Mouse (Mus musculus) CH12.LX (cell line): Measurements from ENCODE around the gene Ndufa6. TPM values are rescaled to one million over a fixed set of nuclear protein-coding genes. Genes with fewer than 3 reads are reported as not detected.

ENCODE experiments used
- DNase-seq: peaks from one replicate; pipeline ENCODE4 v3.0.0-alpha.2; 2013; ENCODE audit errors: extremely low read depth
- H3K27ac ChIP-seq: 2 replicates; pipeline ENCODE4 v1.5.1; 2012; ENCODE audit warnings: low read depth, mild to moderate bottlenecking, control low read depth, moderate library complexity; ENCODE audit not compliant: insufficient read depth
- H3K27me3 ChIP-seq: replicated peaks from 2 replicates; pipeline ENCODE3; 2012; ENCODE audit warnings: inconsistent platforms
- H3K36me3 ChIP-seq, 2 experiments: replicated peaks in 1 of 2; 2 replicates each; pipeline versions ENCODE3 to v1.6.1; 2012; ENCODE audit warnings: inconsistent platforms in 1 of 2, low read length in 1 of 2, mild to moderate bottlenecking in 1 of 2, mixed read lengths in 1 of 2, moderate library complexity in 1 of 2; ENCODE audit not compliant: control insufficient read depth in 1 of 2, insufficient read depth in 1 of 2
- H3K4me1 ChIP-seq, 2 experiments: 2 replicates each; pipeline ENCODE4 v1.6.1; 2012; ENCODE audit warnings: inconsistent platforms in 1 of 2, moderate library complexity in 1 of 2; ENCODE audit not compliant: insufficient read depth in 2 of 2, control insufficient read depth in 1 of 2
- H3K4me2 ChIP-seq: 2 replicates; pipeline ENCODE4 v1.6.1; 2012; ENCODE audit warnings: low read depth, mild to moderate bottlenecking, control low read depth; ENCODE audit not compliant: poor library complexity, insufficient read depth, severe bottlenecking
- H3K4me3 ChIP-seq, 3 experiments: fragments of 150-350 bp in 1 of 3; sonication (generic) in 1 of 3; replicated peaks in 1 of 3; 2 replicates each; pipeline versions ENCODE3 to v1.5.1; 2011 to 2012; ENCODE audit warnings: low read depth in 2 of 3, low read length in 2 of 3, mild to moderate bottlenecking in 2 of 3, moderate library complexity in 2 of 3, control low read depth in 1 of 3, improper control_type of control experiment in 1 of 3, inconsistent platforms in 1 of 3, mixed read lengths in 1 of 3; ENCODE audit not compliant: poor library complexity in 1 of 3
- H3K79me2 ChIP-seq: replicated peaks from 2 replicates; pipeline ENCODE4 v1.6.1; 2012; ENCODE audit warnings: mild to moderate bottlenecking, moderate library complexity; ENCODE audit not compliant: control insufficient read depth, poor library complexity, insufficient read depth, severe bottlenecking; ENCODE audit errors: extremely low read depth
- H3K9ac ChIP-seq: 2 replicates; pipeline ENCODE4 v1.6.1; 2012; ENCODE audit warnings: low read depth, mild to moderate bottlenecking, control low read depth, moderate library complexity; ENCODE audit not compliant: insufficient read depth
- H3K9me3 ChIP-seq: replicated peaks from 2 replicates; pipeline ENCODE3; 2012; ENCODE audit warnings: low read length, inconsistent platforms, mixed read lengths
- EP300 ChIP-seq: IDR thresholded peaks from 2 replicates; pipeline ENCODE4 v1.6.1; 2011; ENCODE audit warnings: low read length, improper control_type of control experiment
- ETS1 ChIP-seq: conservative IDR thresholded peaks from 2 replicates; pipeline ENCODE4 v1.6.1; 2012; ENCODE audit warnings: low read depth, mild to moderate bottlenecking, inconsistent platforms, low read length, improper control_type of control experiment, moderate library complexity
- IRF4 ChIP-seq: IDR thresholded peaks from 2 replicates; pipeline ENCODE4 v1.6.1; 2014; ENCODE audit warnings: low read depth, mild to moderate bottlenecking, inconsistent platforms, low read length, improper control_type of control experiment
- MAX ChIP-seq: IDR thresholded peaks from 2 replicates; pipeline ENCODE4 v1.6.1; 2011; ENCODE audit warnings: low read length, improper control_type of control experiment
- MEF2A ChIP-seq: IDR thresholded peaks from 2 replicates; pipeline ENCODE4 v1.6.1; 2014; ENCODE audit warnings: low read depth, mild to moderate bottlenecking, inconsistent platforms, low read length, improper control_type of control experiment, borderline replicate concordance
- MXI1 ChIP-seq: IDR thresholded peaks from 2 replicates; pipeline ENCODE4 v1.6.1; 2011; ENCODE audit warnings: mild to moderate bottlenecking, low read depth, low read length, improper control_type of control experiment
- MYC ChIP-seq: IDR thresholded peaks from 2 replicates; pipeline ENCODE4 v1.6.1; 2011; ENCODE audit warnings: low read depth, mild to moderate bottlenecking, improper control_type of control experiment, low read length
- RAD21 ChIP-seq: IDR thresholded peaks from 2 replicates; pipeline ENCODE4 v1.6.1; 2011; ENCODE audit warnings: low read depth, mild to moderate bottlenecking, low read length, improper control_type of control experiment, moderate library complexity
- RCOR1 ChIP-seq: conservative IDR thresholded peaks from 2 replicates; pipeline ENCODE4 v1.6.1; 2012; ENCODE audit warnings: low read depth, mild to moderate bottlenecking, inconsistent platforms, low read length, improper control_type of control experiment
- SIN3A ChIP-seq: IDR thresholded peaks from 2 replicates; pipeline ENCODE4 v1.6.1; 2012; ENCODE audit warnings: low read length, improper control_type of control experiment, inconsistent platforms
- SMC3 ChIP-seq: IDR thresholded peaks from 2 replicates; pipeline ENCODE4 v1.6.1; 2011; ENCODE audit warnings: low read depth, low read length, improper control_type of control experiment
- dilution Hi-C: fragments of 300-500 bp; cut with MboI; formaldehyde crosslinking; loops from 2 replicates; pipeline ENCODE4 v1.14.3; 2020; ENCODE audit warnings: low sequenced_read_pairs; ENCODE audit not compliant: extremely low pct_unique_long_range_greater_than_20kb, extremely low pct_ligation_motif_present
- in situ Hi-C: fragments of 300-500 bp; cut with MboI; formaldehyde crosslinking; loops from 3 replicates; pipeline ENCODE4 v1.14.3; 2019; ENCODE audit warnings: low sequenced_read_pairs, low pct_ligation_motif_present, low pct_unique_long_range_greater_than_20kb, mixed read lengths
- polyA plus RNA-seq: library from polyadenylated mRNA; unstranded; fragments of >175 nt; gene quantifications from 2 replicates; pipeline ENCODE4 v1.2.1, GENCODE M21; 2012; ENCODE audit warnings: low read depth; ENCODE audit not compliant: insufficient read length
- total RNA-seq, 2 experiments: library from RNA; depleted of rRNA; stranded (reverse); fragments of 300-350 nt in 1 of 2; fragments of >200 nt in 1 of 2; gene quantifications; 2 replicates each; pipeline ENCODE4 v1.2.3; 2012 to 2014

The Ndufa6 gene
- total and polyA plus RNA-seq, 3 experiments, result 87.3 to 279 (median 222) TPM

DNA sequence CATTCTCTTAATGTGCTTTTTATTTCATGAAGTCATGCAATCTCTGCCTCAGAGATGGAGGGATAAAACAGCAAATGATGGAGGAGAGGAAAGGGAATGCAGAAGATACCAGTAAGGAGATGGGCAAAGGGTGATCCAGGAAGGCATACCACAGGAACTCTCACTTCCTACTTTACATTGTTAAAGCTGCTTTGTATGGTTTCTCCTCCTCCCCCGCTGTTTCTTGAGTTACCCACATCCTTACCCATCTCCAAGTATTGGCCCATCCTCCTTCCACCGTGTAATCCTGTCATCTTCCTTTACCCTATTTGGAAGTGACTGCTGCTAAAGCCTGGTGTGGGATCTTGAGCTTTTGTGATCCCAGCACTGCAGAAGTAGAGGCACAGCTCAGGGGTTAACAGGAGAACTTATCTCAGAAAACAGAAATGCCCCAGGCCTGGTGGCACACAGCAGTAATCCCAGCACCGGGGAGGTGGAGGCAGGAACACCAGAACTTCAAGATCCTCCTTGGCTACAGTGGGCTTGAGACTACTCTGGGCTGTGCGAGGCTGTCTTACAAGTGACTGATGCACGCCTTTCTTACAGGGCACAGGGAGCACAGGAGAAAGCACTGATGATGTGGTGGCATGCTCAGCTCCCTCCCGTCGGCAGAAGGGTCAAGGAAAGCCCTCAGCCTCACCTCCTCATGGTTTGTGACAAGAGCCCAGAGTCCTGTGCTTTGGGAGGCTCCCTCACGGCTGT is 5.7 kb downstream of the Ndufa6 start:
- no peak overlapping the region for H3K27ac ChIP-seq
- H3K4me2 ChIP-seq, result no peak overlapping the region
- DNase-seq, result no peak
- TF ChIP-seq IRF4, result peak; percentile 53
- peak; percentile 67 for TF ChIP-seq EP300
- TF ChIP-seq RAD21, result no peak
- H3K36me3 ChIP-seq, result peaks cover 29 to 42% of the 10 kb centered on the region in 2 experiments
- peaks cover 4% of the 10 kb centered on the region for H3K27me3 ChIP-seq
- in situ Hi-C loops, result no loop called here
- no peak overlapping the region; the same call in 1 of the 2 replicates for H3K9ac ChIP-seq
- peaks cover 14 to 44% of the 10 kb centered on the region in 2 experiments for H3K4me1 ChIP-seq
- H3K9me3 ChIP-seq, result no peaks in the 10 kb centered on the region
- H3K79me2 ChIP-seq, result peaks cover 29% of the 10 kb centered on the region
- dilution Hi-C loops, result no loop called here
- H3K4me3 ChIP-seq, result no peak overlapping the region

DNA sequence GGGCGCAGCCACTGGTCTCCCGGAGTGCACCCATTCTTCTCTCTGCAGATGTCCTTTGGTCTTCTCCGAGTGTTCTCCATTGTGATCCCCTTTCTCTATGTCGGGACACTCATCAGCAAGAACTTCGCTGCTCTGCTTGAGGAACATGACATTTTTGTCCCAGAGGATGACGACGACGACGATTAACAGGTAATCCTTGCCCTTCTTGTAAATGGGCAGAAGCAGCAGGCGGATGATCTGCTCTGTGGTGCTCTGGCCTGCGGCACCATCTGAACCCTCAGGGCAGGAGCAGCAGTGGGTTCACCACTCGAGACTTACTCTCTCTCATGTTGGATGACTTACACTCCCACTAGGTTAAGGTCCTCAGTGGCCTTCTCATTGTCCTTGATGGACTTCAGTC is 6.3 kb downstream of the Ndufa6 start:
- peaks cover 23% of the 10 kb centered on the region for H3K79me2 ChIP-seq
- H3K36me3 ChIP-seq, result peaks cover 29 to 42% of the 10 kb centered on the region in 2 experiments
- TF ChIP-seq MEF2A, result no peak
- TF ChIP-seq ETS1, result no peak
- no peak for TF ChIP-seq SMC3
- H3K9ac ChIP-seq, result 0 out of 2 replicates have a peak overlapping the region, but pooled peaks have one; percentile 85
- H3K4me3 ChIP-seq, result no peak overlapping the region
- dilution Hi-C loops, result no loop called here
- in situ Hi-C loops, result no loop called here
- 0 out of 2 replicates have a peak overlapping the region, but pooled peaks have one; percentile 96 for H3K4me2 ChIP-seq
- H3K9me3 ChIP-seq, result no peaks in the 10 kb centered on the region
- peaks cover 8% of the 10 kb centered on the region for H3K27me3 ChIP-seq
- no peak for DNase-seq
- H3K4me1 ChIP-seq, result peaks cover 14 to 40% of the 10 kb centered on the region in 2 experiments
- no peak overlapping the region for H3K27ac ChIP-seq

DNA sequence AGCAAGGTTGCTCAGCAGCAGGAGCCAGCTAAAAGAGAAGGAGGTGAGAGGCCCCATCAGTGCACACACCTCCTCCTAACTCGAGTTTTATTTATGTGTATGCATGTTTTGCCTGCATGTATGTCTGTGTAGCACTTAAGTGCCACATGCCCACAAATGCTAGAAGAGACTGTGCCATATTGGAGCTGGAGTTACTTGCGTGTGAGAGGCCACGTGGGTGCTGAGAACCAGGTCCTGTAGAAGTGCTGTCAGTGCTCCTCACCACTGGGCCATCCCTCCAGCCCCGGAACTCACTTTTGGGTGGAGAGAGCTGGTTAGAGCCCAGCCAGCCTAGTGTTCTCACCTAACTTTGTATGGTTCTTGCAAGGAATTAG is 6.8 kb downstream of the Ndufa6 start:
- Histone ChIP-seq H3K4me1 (peaks cover 14 to 34% of the 10 kb centered on the region in 2 experiments), H3K27ac (peak overlapping the region; percentile 19), H3K27me3 (peaks cover 8% of the 10 kb centered on the region), H3K9ac (peak overlapping the region; percentile 85), H3K36me3 (peaks cover 29 to 42% of the 10 kb centered on the region in 2 experiments), H3K9me3 (no peaks in the 10 kb centered on the region), H3K79me2 (peaks cover 19% of the 10 kb centered on the region), H3K4me3 (peak overlapping the region; percentile 58 to 81 (median 71)), H3K4me2 (peak overlapping the region; percentile 96)
- in situ Hi-C loops (no loop called here), dilution Hi-C loops (no loop called here)
- peak; percentile 45; the same call in 1 of the 2 replicates for TF ChIP-seq MAX
- TF ChIP-seq MXI1, result peak; percentile 81
- TF ChIP-seq SIN3A, result peak; percentile 48; the same call in 1 of the 2 replicates
- no peak for TF ChIP-seq RCOR1
- TF ChIP-seq MYC, result peak; percentile 74
- no peak for DNase-seq
